Mouse (Mus musculus): Measurements from ENCODE around the gene Abtb2. TPM values are rescaled to one million over a fixed set of nuclear protein-coding genes. Genes with fewer than 3 reads are reported as not detected.
"Not testable (repeated sequence)": the region's sequence is repeated elsewhere in the genome, so short reads cannot be mapped to it uniquely, and the experiment has no call there.

Gene Abtb2
- polyA plus RNA-seq (2015; fragmentation: Nextera tagmentation; extraction: Ambion mirVana), result 4.5 and 5.3 TPM in 2 replicates

GRCm38 (mm10) chr2:103565732-103566422 lies at the start of gene Abtb2:
Gene Abtb2 (plus strand): TSS chr2:103566310.
- peak; percentile 96 for ATAC-seq (ENCODE audit: insufficient read depth, low FRiP score, low read depth)

GRCm38 (mm10) chr2:103516472-103516871 lies 49.6 kb upstream of the Abtb2 start:
- Histone ChIP-seq H3K4me3 (replicated peaks) (no peak overlapping the region), H3K27ac (no peak overlapping the region), H3K4me2 (no peak overlapping the region), H3K27me3 (replicated peaks) (no peaks in the 10 kb centered on the region), H3K9ac (no peak overlapping the region), H3K9me3 (no peaks in the 10 kb centered on the region), H3K4me1 (no peaks in the 10 kb centered on the region), H3K36me3 (no peaks in the 10 kb centered on the region)
- 39% methylated on average over 1 of the region's 1 CpGs for WGBS
- no peak for ATAC-seq (ENCODE audit: insufficient read depth, low FRiP score, low read depth)

More at GRCm38 (mm10) chr2:103565732-103566422, at the start of gene Abtb2:
- Histone ChIP-seq H3K4me3 (replicated peaks) (peak within 1 kb of the TSS; percentile 63), H3K27me3 (replicated peaks) (no peaks in the 10 kb centered on the region), H3K9ac (peak within 1 kb of the TSS; percentile 49), H3K4me1 (peaks cover 21% of the 10 kb centered on the region), H3K9me3 (no peaks in the 10 kb centered on the region), H3K27ac (peak within 1 kb of the TSS; percentile 85), H3K4me2 (peak within 1 kb of the TSS; percentile 99), H3K36me3 (no peaks in the 10 kb centered on the region)
- WGBS, result under 1% methylated on average over 34 of the region's 34 CpGs

GRCm38 (mm10) chr2:103525596-103525995 lies 40.5 kb upstream of the Abtb2 start:
- 81% methylated on average over 1 of the region's 1 CpGs for WGBS
- ATAC-seq (ENCODE audit: insufficient read depth, low FRiP score, low read depth), result no peak
- Histone ChIP-seq H3K27me3 (replicated peaks) (no peaks in the 10 kb centered on the region), H3K4me2 (no peak overlapping the region), H3K4me3 (replicated peaks) (no peak overlapping the region), H3K9ac (no peak overlapping the region), H3K9me3 (no peaks in the 10 kb centered on the region), H3K4me1 (no peaks in the 10 kb centered on the region), H3K36me3 (no peaks in the 10 kb centered on the region), H3K27ac (no peak overlapping the region)

GRCm38 (mm10) chr2:103547132-103547531 lies 19.0 kb upstream of the Abtb2 start:
- Histone ChIP-seq H3K27me3 (replicated peaks) (no peaks in the 10 kb centered on the region), H3K9me3 (no peaks in the 10 kb centered on the region), H3K4me2 (no peak overlapping the region), H3K36me3 (no peaks in the 10 kb centered on the region), H3K27ac (no peak overlapping the region), H3K9ac (no peak overlapping the region), H3K4me1 (no peaks in the 10 kb centered on the region), H3K4me3 (replicated peaks) (no peak overlapping the region)
- no peak for ATAC-seq (ENCODE audit: insufficient read depth, low FRiP score, low read depth)
- WGBS, result 8% methylated on average over 2 of the region's 2 CpGs

- not testable (repeated sequence) for ATAC-seq (ENCODE audit: insufficient read depth, low FRiP score, low read depth); H3K27ac ChIP-seq; H3K9ac ChIP-seq; H3K4me2 ChIP-seq; H3K9me3 ChIP-seq; H3K27me3 ChIP-seq (replicated peaks); H3K36me3 ChIP-seq; H3K4me1 ChIP-seq; H3K4me3 ChIP-seq (replicated peaks)
- WGBS, result 78% methylated on average over 2 of the region's 2 CpGs
These were observed 15.8 kb upstream of the Abtb2 start for GRCm38 (mm10) chr2:103550301-103550700.

GRCm38 (mm10) chr2:103554041-103554440 lies 12.1 kb upstream of the Abtb2 start:
- Histone ChIP-seq H3K9ac (no peak overlapping the region), H3K4me2 (no peak overlapping the region), H3K27me3 (replicated peaks) (no peaks in the 10 kb centered on the region), H3K4me3 (replicated peaks) (no peak overlapping the region), H3K27ac (no peak overlapping the region), H3K36me3 (no peaks in the 10 kb centered on the region), H3K9me3 (no peaks in the 10 kb centered on the region), H3K4me1 (no peaks in the 10 kb centered on the region)
- no peak for ATAC-seq (ENCODE audit: insufficient read depth, low FRiP score, low read depth)
- WGBS, result 58% methylated on average over 2 of the region's 2 CpGs

GRCm38 (mm10) chr2:103556125-103556877 lies 9.8 kb upstream of the Abtb2 start:
- Histone ChIP-seq H3K9ac (no peak overlapping the region), H3K9me3 (no peaks in the 10 kb centered on the region), H3K36me3 (no peaks in the 10 kb centered on the region), H3K4me1 (no peaks in the 10 kb centered on the region), H3K27me3 (replicated peaks) (no peaks in the 10 kb centered on the region), H3K4me3 (replicated peaks) (no peak overlapping the region), H3K27ac (no peak overlapping the region), H3K4me2 (no peak overlapping the region)
- WGBS, result 55% methylated on average over 10 of the region's 10 CpGs
- ATAC-seq (ENCODE audit: insufficient read depth, low FRiP score, low read depth), result no peak

- H3K4me2 ChIP-seq, result no peak overlapping the region
- H3K4me3 ChIP-seq (replicated peaks), result no peak overlapping the region
- H3K36me3 ChIP-seq, result no peaks in the 10 kb centered on the region
- H3K4me1 ChIP-seq, result peaks cover 6% of the 10 kb centered on the region
- no peak for ATAC-seq (ENCODE audit: insufficient read depth, low FRiP score, low read depth)
- H3K27me3 ChIP-seq (replicated peaks), result no peaks in the 10 kb centered on the region
- no peak overlapping the region for H3K9ac ChIP-seq
- no peak overlapping the region for H3K27ac ChIP-seq
- WGBS, result 67% methylated on average over 4 of the region's 4 CpGs
- no peaks in the 10 kb centered on the region for H3K9me3 ChIP-seq
These were observed 5.2 kb upstream of the Abtb2 start for GRCm38 (mm10) chr2:103560955-103561354.

GRCm38 (mm10) chr2:103564427-103565023 lies 1.6 kb upstream of the Abtb2 start:
- no peaks in the 10 kb centered on the region for H3K36me3 ChIP-seq
- H3K9ac ChIP-seq, result no peak overlapping the region
- ATAC-seq (ENCODE audit: insufficient read depth, low FRiP score, low read depth), result no peak
- no peak overlapping the region for H3K27ac ChIP-seq
- peaks cover 21% of the 10 kb centered on the region for H3K4me1 ChIP-seq
- H3K27me3 ChIP-seq (replicated peaks), result no peaks in the 10 kb centered on the region
- 13% methylated on average over 8 of the region's 8 CpGs for WGBS
- H3K4me3 ChIP-seq (replicated peaks), result peak overlapping the region; percentile 63
- H3K9me3 ChIP-seq, result no peaks in the 10 kb centered on the region
- H3K4me2 ChIP-seq, result peak overlapping the region; percentile 99

GRCm38 (mm10) chr2:103565171-103565591 lies 929 bp upstream of the Abtb2 start:
- Histone ChIP-seq H3K27me3 (replicated peaks) (no peaks in the 10 kb centered on the region), H3K27ac (peak overlapping the region; percentile 26; the same call in 1 of the 2 replicates), H3K4me3 (replicated peaks) (peak overlapping the region; percentile 63), H3K4me2 (peak overlapping the region; percentile 99), H3K4me1 (peaks cover 21% of the 10 kb centered on the region), H3K9ac (no peak overlapping the region), H3K36me3 (no peaks in the 10 kb centered on the region), H3K9me3 (no peaks in the 10 kb centered on the region)
- no peak for ATAC-seq (ENCODE audit: insufficient read depth, low FRiP score, low read depth)
- 2% methylated on average over 22 of the region's 22 CpGs for WGBS

- Histone ChIP-seq H3K9me3 (no peaks in the 10 kb centered on the region), H3K27ac (peak overlapping the region; percentile 85), H3K4me2 (peak overlapping the region; percentile 99), H3K27me3 (replicated peaks) (no peaks in the 10 kb centered on the region), H3K36me3 (no peaks in the 10 kb centered on the region), H3K4me3 (replicated peaks) (peak overlapping the region; percentile 63), H3K4me1 (peaks cover 21% of the 10 kb centered on the region), H3K9ac (peak overlapping the region; percentile 49)
- WGBS, result 0% methylated on average over 39 of the region's 40 CpGs
- peak; percentile 32; the same call in 1 of the 2 replicates for ATAC-seq (ENCODE audit: insufficient read depth, low FRiP score, low read depth)
These were observed 258 bp downstream of the Abtb2 start for GRCm38 (mm10) chr2:103566423-103566712.

All from stomach, embryonic 15.5 days (tissue).